Mouse (Mus musculus): ENCODE measurements at regions not wholly inside any gene's neighbourhood (a gene's known extent, or its start where the extent isn't known, plus 50 kb on each side); places are given as distances from the start of the nearest gene placed in this dataset.

- DNase-seq (ENCODE audit: extremely low spot score in 1 of 2, low spot score in 1 of 2): no peak
Observed at GRCm38 (mm10) chr14:71234276-71234675, 634.6 kb upstream of the Fam160b2 start.

- DNase-seq (ENCODE audit: extremely low spot score in 1 of 2, low spot score in 1 of 2): no peak
Observed at GRCm38 (mm10) chr14:71231223-71231815, 631.7 kb upstream of the Fam160b2 start.

- DNase-seq (ENCODE audit: extremely low spot score in 1 of 2, low spot score in 1 of 2): peak in 1 of 2 experiments; percentile 33
Observed at GRCm38 (mm10) chr14:71230484-71231188, 631.0 kb upstream of the Fam160b2 start.

- DNase-seq (ENCODE audit: extremely low spot score in 1 of 2, low spot score in 1 of 2): no peak
Observed at GRCm38 (mm10) chr14:71229955-71230354, 630.3 kb upstream of the Fam160b2 start.

GRCm38 (mm10) chr14:71228894-71229446 is 629.3 kb upstream of the Fam160b2 start:
- DNase-seq (ENCODE audit: extremely low spot score in 1 of 2, low spot score in 1 of 2): no peak

GRCm38 (mm10) chr14:71217041-71217440 is 617.4 kb upstream of the Fam160b2 start:
- DNase-seq (ENCODE audit: extremely low spot score in 1 of 2, low spot score in 1 of 2): no peak

- DNase-seq (ENCODE audit: extremely low spot score in 1 of 2, low spot score in 1 of 2): no peak
Observed at GRCm38 (mm10) chr14:71211359-71211978, 611.8 kb upstream of the Fam160b2 start.

- DNase-seq (ENCODE audit: extremely low spot score in 1 of 2, low spot score in 1 of 2): no peak
Observed at GRCm38 (mm10) chr14:71203459-71203858, 603.8 kb upstream of the Fam160b2 start.

- no peak for DNase-seq (ENCODE audit: extremely low spot score in 1 of 2, low spot score in 1 of 2)
Observed at GRCm38 (mm10) chr14:71200917-71201316, 601.3 kb upstream of the Fam160b2 start.

GRCm38 (mm10) chr14:71199178-71199879 is 599.7 kb upstream of the Fam160b2 start:
- no peak for DNase-seq (ENCODE audit: extremely low spot score in 1 of 2, low spot score in 1 of 2)

GRCm38 (mm10) chr14:71194219-71194618 is 594.6 kb upstream of the Fam160b2 start:
- DNase-seq (ENCODE audit: extremely low spot score in 1 of 2, low spot score in 1 of 2): no peak

GRCm38 (mm10) chr14:71192486-71192885 is 592.9 kb upstream of the Fam160b2 start:
- no peak for DNase-seq (ENCODE audit: extremely low spot score in 1 of 2, low spot score in 1 of 2)

- DNase-seq (ENCODE audit: extremely low spot score in 1 of 2, low spot score in 1 of 2): no peak
Observed at GRCm38 (mm10) chr14:71189360-71189759, 589.7 kb upstream of the Fam160b2 start.

GRCm38 (mm10) chr14:71177341-71177740 is 577.7 kb upstream of the Fam160b2 start:
- no peak for DNase-seq (ENCODE audit: extremely low spot score in 1 of 2, low spot score in 1 of 2)

GRCm38 (mm10) chr14:71174175-71174574 is 574.5 kb upstream of the Fam160b2 start:
- no peak for DNase-seq (ENCODE audit: extremely low spot score in 1 of 2, low spot score in 1 of 2)

- no peak for DNase-seq (ENCODE audit: extremely low spot score in 1 of 2, low spot score in 1 of 2)
Observed at GRCm38 (mm10) chr14:71159556-71159955, 559.9 kb upstream of the Fam160b2 start.

- no peak for DNase-seq (ENCODE audit: extremely low spot score in 1 of 2, low spot score in 1 of 2)
Observed at GRCm38 (mm10) chr14:71142465-71142864, 542.8 kb upstream of the Fam160b2 start.

GRCm38 (mm10) chr14:71129771-71130211 is 530.2 kb upstream of the Fam160b2 start:
- DNase-seq (ENCODE audit: extremely low spot score in 1 of 2, low spot score in 1 of 2): no peak

- peak; percentile 23 to 25 for DNase-seq (ENCODE audit: extremely low spot score in 1 of 2, low spot score in 1 of 2)
Observed at GRCm38 (mm10) chr14:71128495-71128894, 528.9 kb upstream of the Fam160b2 start.

- DNase-seq (ENCODE audit: extremely low spot score in 1 of 2, low spot score in 1 of 2): peak in 1 of 2 experiments; percentile 15
Observed at GRCm38 (mm10) chr14:71118681-71119080, 519.0 kb upstream of the Fam160b2 start.
